In genomic region chr11:115341246-115341645, GRCm38 (mm10) we compare ENCODE assay signal across 39 mouse cellular contexts. TPM values are rescaled to one million over a fixed set of nuclear protein-coding genes. Genes with fewer than 3 reads are reported as not detected.
"Had no signal": no experiment of that assay in that cellular context is flagged by ENCODE, and none has a peak within 500 bp of the region (broad histone marks: within the 10 kb centered on the region; RNA-seq: fewer than 3 reads in every experiment).

No protein-coding gene starts in this region.

- DNase-seq: heart, postnatal 10 days; heart, postnatal 14 days; heart, postnatal 36 days; heart, postnatal 4 days; kidney, adult 11 months; kidney, adult 18-20 months; kidney, adult 2 months; kidney, adult 8-10 months; kidney, adult 9 months; kidney, postnatal 10 days; kidney, postnatal 14 days; kidney, postnatal 25 days; kidney, postnatal 36 days; kidney, postnatal 4 days; layer of hippocampus, adult 9-11 months; layer of hippocampus, postnatal 36 days had no signal

- H3K4me2 ChIP-seq: heart, embryonic 12.5 days; heart, embryonic 13.5 days; heart, embryonic 15.5 days; hindbrain, embryonic 12.5 days; hindbrain, embryonic 13.5 days; hindbrain, embryonic 14.5 days; hindbrain, embryonic 15.5 days; intestine, embryonic 15.5 days; kidney, embryonic 15.5 days had no signal

- H3K4me3 ChIP-seq: heart, embryonic 12.5 days; heart, embryonic 13.5 days; heart, embryonic 15.5 days; hindbrain, embryonic 10.5 days; hindbrain, embryonic 12.5 days; hindbrain, embryonic 13.5 days; hindbrain, embryonic 15.5 days; intestine, embryonic 15.5 days; kidney, embryonic 15.5 days; layer of hippocampus, adult 2 months; left cerebral cortex, adult 2 months had no signal

- H3K36me3 ChIP-seq: heart, embryonic 12.5 days; heart, embryonic 13.5 days; heart, embryonic 15.5 days; hindbrain, embryonic 10.5 days; hindbrain, embryonic 12.5 days; hindbrain, embryonic 13.5 days; hindbrain, embryonic 15.5 days; intestine, embryonic 15.5 days; kidney, embryonic 15.5 days had no signal

- H3K9me3 ChIP-seq: heart, embryonic 12.5 days; heart, embryonic 13.5 days; heart, embryonic 15.5 days; hindbrain, embryonic 10.5 days; hindbrain, embryonic 12.5 days; hindbrain, embryonic 13.5 days; hindbrain, embryonic 15.5 days; intestine, embryonic 15.5 days; kidney, embryonic 15.5 days had no signal

- H3K4me1 ChIP-seq: heart, embryonic 12.5 days; heart, embryonic 13.5 days; heart, embryonic 15.5 days; hindbrain, embryonic 15.5 days had no signal

- H3K27ac ChIP-seq: heart, embryonic 13.5 days; heart, embryonic 15.5 days; hindbrain, embryonic 10.5 days; hindbrain, embryonic 12.5 days; hindbrain, embryonic 13.5 days; hindbrain, embryonic 14.5 days; hindbrain, embryonic 15.5 days; hindbrain, postnatal 0 days; intestine, embryonic 15.5 days; kidney, embryonic 15.5 days; kidney, postnatal 0 days; layer of hippocampus, adult 2 months; left cerebral cortex, adult 2 months had no signal

- ATAC-seq: hindbrain, embryonic 16.5 days; hindbrain, postnatal 0 days; inflammation-experienced regulatory T-cells, adult 6 months had no signal

- H3K9ac ChIP-seq: heart, embryonic 12.5 days; heart, embryonic 13.5 days; heart, embryonic 15.5 days; hindbrain, embryonic 12.5 days; hindbrain, embryonic 13.5 days; hindbrain, embryonic 14.5 days; hindbrain, embryonic 15.5 days; intestine, embryonic 15.5 days; kidney, embryonic 15.5 days had no signal

RNA-seq across cellular contexts. Expression of gene Otop3, which starts 6.7 kb away (rescaled TPM):
- polyA plus RNA-seq: heart, embryonic 12.5 days; heart, embryonic 13.5 days; heart, embryonic 14.5 days; heart, embryonic 15.5 days; heart, embryonic 16.5 days; heart, postnatal 0 days; inflammation-experienced regulatory T-cells, adult 6 months; kidney, embryonic 14.5 days; kidney, embryonic 15.5 days; kidney, embryonic 16.5 days; kidney, postnatal 0 days had no signal

RNA-seq across cellular contexts. Expression of gene Ush1g, which starts 19.4 kb away (rescaled TPM):
- polyA plus RNA-seq: hindbrain, embryonic 12.5 days; inflammation-experienced regulatory T-cells, adult 6 months; intestine, embryonic 15.5 days; kidney, embryonic 14.5 days; kidney, embryonic 15.5 days; kidney, embryonic 16.5 days; kidney, postnatal 0 days had no signal

RNA-seq across cellular contexts. Expression of gene Otop2, which starts 34.3 kb away (rescaled TPM):
- polyA plus RNA-seq: heart, embryonic 12.5 days; heart, embryonic 13.5 days; heart, embryonic 14.5 days; heart, embryonic 15.5 days; heart, embryonic 16.5 days; heart, postnatal 0 days; hindbrain, embryonic 10.5 days; hindbrain, embryonic 11.5 days; hindbrain, embryonic 12.5 days; hindbrain, embryonic 13.5 days; inflammation-experienced regulatory T-cells, adult 6 months; intestine, embryonic 14.5 days; intestine, embryonic 15.5 days; kidney, adult 2 months; kidney, embryonic 16.5 days; kidney, postnatal 0 days had no signal

RNA-seq across cellular contexts. Expression of gene Cdr2l, which starts 40.5 kb away (rescaled TPM):
- polyA plus RNA-seq: inflammation-experienced regulatory T-cells, adult 6 months had no signal
